Mouse (Mus musculus): ENCODE measurements at regions not wholly inside any gene's neighbourhood (a gene's known extent, or its start where the extent isn't known, plus 50 kb on each side); places are given as distances from the start of the nearest gene placed in this dataset.

DNA sequence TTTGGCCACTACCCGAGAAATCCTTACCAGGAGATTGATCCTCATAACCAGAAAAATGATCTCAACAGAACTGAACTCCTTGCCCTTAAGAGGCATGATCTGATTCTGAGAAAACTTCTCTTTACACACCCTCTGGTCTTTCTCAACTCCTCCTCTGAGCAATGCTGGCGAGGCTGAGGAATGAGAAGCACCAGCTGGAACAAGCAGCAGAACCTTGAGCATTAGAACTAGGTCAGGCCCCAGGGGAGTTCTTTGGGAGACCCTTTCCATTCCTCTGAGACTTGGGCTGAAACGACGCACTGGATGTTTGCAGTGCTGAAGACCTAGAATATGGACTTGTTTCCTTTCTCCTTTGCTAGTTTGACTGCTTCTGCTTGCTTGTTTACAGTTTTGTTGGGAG is 224.6 kb upstream of the Ar start:
- peak in 1 of 2 experiments; percentile 5 for DNase-seq

GRCm38 (mm10) chrX:97924361-97924760 is 224.2 kb upstream of the Ar start:
- no peak for DNase-seq

DNA sequence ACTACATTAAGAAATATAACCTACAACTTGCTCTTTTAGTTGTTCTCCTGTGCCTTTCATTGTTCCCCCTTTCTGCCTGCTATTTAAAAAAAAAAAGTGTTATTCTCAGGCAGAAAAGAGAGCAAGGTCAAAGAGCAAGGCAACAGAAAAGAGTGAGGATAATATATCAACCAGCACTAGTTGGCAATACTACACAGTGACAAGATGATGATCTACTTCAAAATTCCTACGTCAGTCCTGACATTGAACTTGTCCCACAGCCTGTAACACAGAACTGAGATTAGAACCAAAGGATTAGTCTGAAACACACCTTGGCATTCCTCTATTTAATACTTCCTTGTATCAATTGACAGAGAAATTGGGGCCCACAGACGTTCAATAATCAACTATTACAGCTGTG is 222.8 kb upstream of the Ar start:
- no peak for DNase-seq
